Mouse (Mus musculus) embryonic facial prominence, embryonic 10.5 days (tissue): ENCODE measurements around the gene Hcn3. TPM values are rescaled to one million over a fixed set of nuclear protein-coding genes. Genes with fewer than 3 reads are reported as not detected.
A peak's percentile ranks its signal among the peaks of the same experiment; 100 is the strongest.

Experiments used
- DNase-seq: peaks from one replicate; pipeline ENCODE4 v3.0.0-alpha.2; 2017; ENCODE audit warnings: low spot score
- H3K27ac ChIP-seq: fragments of 300-500 bp; sonication (generic); replicated peaks from 2 replicates; pipeline ENCODE4 v1.5.1; 2016; ENCODE audit warnings: mild to moderate bottlenecking
- H3K27me3 ChIP-seq: fragments of 300-500 bp; sonication (generic); replicated peaks from 2 replicates; pipeline ENCODE4 v1.6.1; 2016; ENCODE audit warnings: low read depth, mild to moderate bottlenecking; ENCODE audit not compliant: poor library complexity, severe bottlenecking
- H3K36me3 ChIP-seq: fragments of 300-500 bp; sonication (generic); replicated peaks from 2 replicates; pipeline ENCODE4 v1.6.1; 2016; ENCODE audit warnings: mild to moderate bottlenecking, moderate library complexity
- H3K4me1 ChIP-seq: fragments of 300-500 bp; sonication (generic); 2 replicates; pipeline ENCODE4 v1.6.1; 2016
- H3K4me3 ChIP-seq: fragments of 300-500 bp; sonication (generic); 2 replicates; pipeline ENCODE4 v1.5.1; 2016; ENCODE audit warnings: mild to moderate bottlenecking, moderate library complexity
- H3K9me3 ChIP-seq: fragments of 300-500 bp; sonication (generic); 2 replicates; pipeline ENCODE4 v1.6.1; 2016; ENCODE audit warnings: mild to moderate bottlenecking
- WGBS: fragments of 180-500 bp; shearing (Covaris S2); methylation state at CpG from one replicate; pipeline ENCODE4 v1.1.7; 2016; 5-methylcytosine and 5-hydroxymethylcytosine counted together
- polyA plus RNA-seq: library from polyadenylated mRNA; unstranded; fragments of >200 nt; fragmentation: Nextera tagmentation; extraction: Ambion mirVana; gene quantifications from 2 replicates; pipeline ENCODE4 v1.2.1, GENCODE M21; 2016

The Hcn3 gene
- polyA plus RNA-seq, 1 experiment from 2014 or later = 3.6 TPM

DNA sequence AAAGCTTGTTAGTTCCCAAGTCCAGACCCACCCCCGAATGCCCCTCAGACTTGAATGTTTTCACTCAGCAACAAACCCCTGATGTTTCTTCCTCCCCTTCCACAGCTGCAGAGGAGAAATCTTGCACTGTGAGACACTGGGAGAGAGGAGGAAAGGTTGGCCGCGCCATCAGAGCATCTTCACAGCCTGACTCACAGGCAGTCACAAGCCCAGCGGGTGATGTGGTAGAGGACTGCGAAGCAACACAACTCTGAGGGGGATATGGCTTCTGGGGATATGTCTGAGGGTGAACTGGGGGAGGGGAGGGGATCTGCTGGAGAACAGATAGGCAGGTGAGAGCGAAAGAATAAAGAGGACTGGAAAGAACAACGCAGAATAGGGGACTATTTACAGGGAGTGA, 1.3 kb downstream of the Hcn3 start:
- peak overlapping the region; percentile 74 for H3K4me3 ChIP-seq
- WGBS = 16% methylated on average over 7 of the region's 7 CpGs
- DNase-seq = no peak

DNA sequence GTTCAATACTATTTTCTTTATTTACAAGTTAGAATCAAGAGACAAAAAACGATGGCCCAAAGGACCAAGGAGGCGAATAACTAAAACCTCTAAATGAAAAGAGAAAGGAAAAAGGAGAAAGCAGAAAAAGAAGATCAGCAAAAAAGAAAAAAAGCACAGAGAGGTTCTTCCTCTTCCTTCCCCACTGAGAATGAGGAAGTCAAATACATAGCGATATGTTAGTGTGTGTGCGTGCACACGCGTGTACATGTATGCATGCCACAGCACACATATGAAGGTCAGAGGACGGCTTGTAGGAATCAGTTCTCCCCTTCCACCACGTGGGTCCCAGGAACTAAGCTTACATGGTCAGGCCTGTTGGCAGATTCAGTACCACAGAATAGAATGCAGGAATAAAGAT, 3.0 kb downstream of the Hcn3 start:
- Histone ChIP-seq H3K9me3 (no peaks in the 10 kb centered on the region), H3K36me3 (no peaks in the 10 kb centered on the region), H3K27me3 (peaks cover 33% of the 10 kb centered on the region), H3K27ac (no peak overlapping the region), H3K4me3 (no peak overlapping the region), H3K4me1 (peaks cover 24% of the 10 kb centered on the region)
- no peak for DNase-seq
- WGBS = 89% methylated on average over 8 of the region's 8 CpGs

More for the DNA sequence above, 1.3 kb downstream of the Hcn3 start:
- Histone ChIP-seq H3K27ac (no peak overlapping the region), H3K36me3 (no peaks in the 10 kb centered on the region), H3K27me3 (peaks cover 25% of the 10 kb centered on the region), H3K4me1 (peaks cover 24% of the 10 kb centered on the region), H3K9me3 (no peaks in the 10 kb centered on the region)

DNA sequence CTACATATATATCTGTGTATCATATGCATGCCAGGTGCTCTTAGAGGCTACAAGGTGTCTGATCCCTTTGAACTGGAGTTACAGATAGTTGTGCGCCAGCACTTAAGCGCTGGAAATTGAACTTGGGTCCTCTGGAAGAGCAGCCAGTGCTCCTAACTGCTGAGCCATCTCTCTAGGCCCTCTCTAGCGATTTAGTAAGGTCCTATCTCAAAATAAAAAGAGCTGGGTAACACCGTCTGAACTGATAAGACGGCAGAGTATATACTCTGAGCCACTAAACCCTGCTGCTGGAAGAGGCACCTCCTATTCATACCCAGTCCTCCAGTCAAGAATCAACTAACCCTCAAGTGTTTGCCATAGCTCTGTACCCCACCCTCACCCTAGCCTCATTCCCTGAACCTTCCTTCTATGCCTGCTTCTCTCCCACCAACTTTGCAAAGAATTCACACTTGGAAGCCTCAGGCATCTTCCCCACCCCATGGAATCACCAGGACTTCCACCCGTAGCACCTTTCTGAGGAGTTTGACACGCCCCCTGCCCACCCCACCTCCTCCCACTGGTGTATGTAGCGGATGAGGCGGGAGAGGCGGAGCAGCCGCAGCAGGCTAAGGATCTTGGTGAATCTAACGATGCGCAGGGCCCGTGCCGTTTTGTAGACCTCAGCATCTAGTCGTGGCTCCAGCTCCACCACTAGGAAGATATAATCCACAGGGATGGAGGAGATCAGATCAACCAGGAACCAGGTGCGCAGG, 7.7 kb downstream of the Hcn3 start:
- no peak for DNase-seq
- Histone ChIP-seq H3K4me1 (peaks cover 15% of the 10 kb centered on the region), H3K36me3 (no peaks in the 10 kb centered on the region), H3K9me3 (no peaks in the 10 kb centered on the region), H3K27me3 (peaks cover 49% of the 10 kb centered on the region), H3K27ac (no peak overlapping the region), H3K4me3 (no peak overlapping the region)
- 63% methylated on average over 17 of the region's 17 CpGs for WGBS

DNA sequence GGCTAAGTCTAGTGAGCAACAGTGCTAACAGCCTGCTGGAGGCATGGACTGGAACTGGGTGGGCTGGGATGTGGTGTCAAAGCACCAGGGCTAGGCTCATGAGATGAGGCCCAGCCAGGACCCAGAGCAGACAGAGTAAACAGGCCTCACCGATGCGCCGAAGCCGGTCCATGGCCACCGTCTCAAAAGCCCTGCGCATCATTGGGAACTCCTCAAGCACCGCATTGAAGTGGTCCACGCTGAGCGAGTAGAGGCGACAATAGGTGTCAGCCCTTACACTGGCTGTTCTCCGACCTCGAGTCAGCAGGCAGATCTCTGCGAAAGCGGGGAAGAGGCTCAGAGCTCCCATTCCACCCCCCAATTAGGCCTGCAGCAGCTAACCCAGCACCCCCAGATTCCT, 11.4 kb downstream of the Hcn3 start:
- peaks cover 34% of the 10 kb centered on the region for H3K4me1 ChIP-seq
- 68% methylated on average over 14 of the region's 14 CpGs for WGBS
- peaks cover 78% of the 10 kb centered on the region for H3K27me3 ChIP-seq

DNA sequence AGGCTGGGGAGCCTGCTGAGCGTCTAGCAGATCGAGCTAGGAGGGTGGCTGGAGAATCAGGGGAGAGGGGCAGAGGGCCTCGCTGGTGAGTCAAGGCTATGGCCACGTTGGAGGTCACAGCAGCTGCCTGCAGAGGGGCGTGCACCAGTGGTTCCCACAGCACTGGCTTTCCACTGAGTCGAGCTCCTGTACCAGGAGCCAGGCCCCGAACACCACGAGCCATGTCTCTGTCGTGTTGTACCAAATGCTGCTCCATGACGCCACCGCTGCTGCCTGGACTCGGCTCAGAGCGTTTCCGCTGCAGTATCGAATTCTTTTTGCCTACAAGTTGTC, 12.1 kb downstream of the Hcn3 start:
- Histone ChIP-seq H3K27me3 (peaks cover 78% of the 10 kb centered on the region), H3K27ac (0 out of 2 replicates have a peak overlapping the region, but pooled peaks have one; percentile 2), H3K4me3 (peak overlapping the region; percentile 50), H3K36me3 (no peaks in the 10 kb centered on the region), H3K4me1 (peaks cover 34% of the 10 kb centered on the region), H3K9me3 (no peaks in the 10 kb centered on the region)
- 7% methylated on average over 15 of the region's 15 CpGs for WGBS
- DNase-seq = no peak

More for the DNA sequence above, 11.4 kb downstream of the Hcn3 start:
- no peak for DNase-seq
- H3K4me3 ChIP-seq = peak overlapping the region; percentile 50
- H3K36me3 ChIP-seq = no peaks in the 10 kb centered on the region
- H3K27ac ChIP-seq = no peak overlapping the region
- H3K9me3 ChIP-seq = no peaks in the 10 kb centered on the region

DNA sequence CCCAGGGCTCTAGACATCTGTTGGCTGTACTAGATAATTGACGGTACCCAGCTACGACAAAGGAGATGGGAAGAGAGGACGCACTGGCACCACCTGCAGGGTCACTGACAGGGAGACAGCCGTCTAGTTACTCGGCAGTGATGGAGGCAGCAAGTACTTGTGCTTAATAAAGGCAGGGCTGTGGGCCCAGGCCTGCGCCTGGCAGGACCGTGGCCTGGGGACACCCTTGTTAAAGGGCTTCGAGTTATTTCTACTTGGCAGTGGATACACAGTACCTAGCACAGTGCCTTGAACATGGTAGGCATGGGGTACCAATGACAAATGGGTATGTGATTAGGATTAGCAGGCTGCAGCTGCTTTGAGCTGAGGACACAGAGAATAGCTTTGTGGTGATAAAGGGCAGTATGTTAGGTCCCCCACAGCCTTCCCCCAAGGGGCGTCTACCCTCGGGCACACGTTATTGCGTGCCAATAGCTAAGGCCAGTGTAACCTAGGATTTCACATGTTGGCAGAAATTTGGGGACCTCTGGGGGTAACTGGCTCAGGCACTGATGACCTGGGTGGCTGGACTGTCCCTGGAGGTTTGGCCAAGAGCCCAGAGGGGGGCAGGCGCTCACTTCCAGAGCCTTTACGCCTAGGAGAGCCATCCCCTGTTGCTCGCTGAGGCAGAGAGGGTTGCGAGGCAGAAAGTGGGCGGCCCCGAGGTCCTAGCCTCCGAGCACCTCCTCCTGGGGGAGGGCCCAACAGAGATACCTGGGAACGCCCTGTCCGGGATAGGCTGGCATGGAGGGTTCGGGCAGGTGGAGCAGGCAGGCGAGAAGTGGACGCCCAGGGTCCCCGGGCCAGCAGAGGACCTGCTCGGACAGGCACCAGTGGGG, 12.7 kb downstream of the Hcn3 start:
- Histone ChIP-seq H3K36me3 (no peaks in the 10 kb centered on the region), H3K27ac (0 out of 2 replicates have a peak overlapping the region, but pooled peaks have one; percentile 2), H3K4me1 (peaks cover 34% of the 10 kb centered on the region), H3K27me3 (peaks cover 73% of the 10 kb centered on the region), H3K4me3 (peak overlapping the region; percentile 50), H3K9me3 (no peaks in the 10 kb centered on the region)
- peak; percentile 29 for DNase-seq
- 20% methylated on average over 26 of the region's 26 CpGs for WGBS

DNA sequence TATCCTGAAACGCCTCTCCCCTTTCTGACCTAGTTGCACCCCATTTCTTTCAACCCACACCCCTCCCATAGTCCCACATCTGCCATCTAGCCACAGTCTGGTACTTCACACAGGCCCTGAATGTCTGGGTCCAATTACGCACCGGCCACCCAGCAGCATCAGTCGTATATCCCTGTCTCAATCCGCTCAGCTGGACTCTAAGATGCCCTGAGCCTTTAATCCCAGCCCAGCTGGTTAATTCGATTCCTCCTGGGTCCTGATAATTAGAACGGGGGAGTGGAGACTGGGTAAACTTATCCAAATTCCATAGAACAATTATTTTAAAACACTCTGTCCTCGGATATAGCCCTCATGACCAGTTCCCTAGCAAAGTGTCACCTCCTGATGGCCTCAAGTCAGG, 14.4 kb downstream of the Hcn3 start:
- Histone ChIP-seq H3K9me3 (no peaks in the 10 kb centered on the region), H3K27ac (no peak overlapping the region), H3K27me3 (peaks cover 66% of the 10 kb centered on the region), H3K36me3 (no peaks in the 10 kb centered on the region), H3K4me3 (no peak overlapping the region), H3K4me1 (peaks cover 34% of the 10 kb centered on the region)
- peak; percentile 46 for DNase-seq
- 39% methylated on average over 8 of the region's 8 CpGs for WGBS

DNA sequence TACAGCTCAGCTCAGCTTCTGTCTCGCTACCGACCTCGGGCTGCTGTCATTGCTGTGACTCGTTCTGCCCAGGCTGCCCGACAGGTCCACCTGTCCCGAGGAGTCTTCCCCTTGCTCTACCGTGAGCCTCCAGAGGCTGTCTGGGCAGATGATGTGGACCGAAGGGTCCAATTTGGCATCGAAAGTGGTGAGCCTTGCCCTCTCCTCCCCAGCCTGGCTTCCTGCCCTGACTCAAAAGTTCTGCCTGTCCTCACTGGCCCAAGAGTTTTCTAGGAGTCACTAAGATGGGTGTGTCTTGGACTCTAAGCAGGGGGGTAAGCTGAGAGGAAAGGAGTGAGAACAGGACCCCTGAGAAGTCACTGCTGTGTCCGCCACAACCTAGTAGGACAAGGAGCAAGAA, 15.2 kb downstream of the Hcn3 start:
- H3K27ac ChIP-seq = no peak overlapping the region
- no peak overlapping the region for H3K4me3 ChIP-seq
- no peaks in the 10 kb centered on the region for H3K36me3 ChIP-seq
- H3K9me3 ChIP-seq = no peaks in the 10 kb centered on the region
- WGBS = 80% methylated on average over 10 of the region's 10 CpGs
- H3K27me3 ChIP-seq = peaks cover 59% of the 10 kb centered on the region
- DNase-seq = no peak
- peaks cover 34% of the 10 kb centered on the region for H3K4me1 ChIP-seq

DNA sequence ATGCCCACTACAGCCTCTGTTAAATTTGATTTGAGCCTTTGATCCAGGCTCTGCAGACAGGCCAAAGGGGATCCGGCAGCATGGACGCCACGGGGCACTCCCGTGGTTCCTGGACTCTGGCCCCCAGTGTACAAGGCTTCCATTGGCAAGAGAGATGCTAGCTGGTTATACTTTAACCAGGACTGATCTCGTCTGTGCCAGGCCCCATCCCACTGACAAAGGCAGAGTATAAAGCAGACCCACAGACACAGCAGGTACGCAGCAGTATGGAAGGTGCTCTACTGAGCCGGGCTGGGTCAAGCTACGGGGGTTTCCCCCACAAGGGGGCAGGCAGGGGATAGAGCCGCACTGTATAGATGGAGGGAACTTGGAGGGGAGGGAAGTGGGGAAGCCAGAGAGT, 23.6 kb downstream of the Hcn3 start:
- peak overlapping the region; percentile 45; the same call in 1 of the 2 replicates for H3K27ac ChIP-seq
- 41% methylated on average over 9 of the region's 9 CpGs for WGBS

DNA sequence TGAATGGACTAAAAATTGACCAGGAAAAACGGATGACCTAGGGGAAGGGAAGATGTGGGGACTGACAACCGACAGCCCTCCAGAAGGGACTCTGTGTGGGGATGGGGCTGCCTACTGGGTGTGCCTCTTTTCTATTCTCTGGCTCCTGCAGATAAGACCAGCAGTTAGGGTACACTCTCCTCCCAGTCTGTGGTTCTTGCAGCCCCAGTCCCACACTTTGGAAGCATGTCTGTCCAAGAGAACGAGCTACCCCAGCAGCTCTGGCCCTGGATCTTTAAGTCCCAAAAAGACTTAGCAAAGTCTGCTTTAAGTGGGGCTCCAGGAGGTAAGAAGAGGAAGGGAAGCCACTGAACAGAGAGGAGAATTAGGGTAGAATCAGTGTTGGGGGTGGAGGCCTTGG, 24.0 kb downstream of the Hcn3 start, which contains the start of gene Pklr:
Gene Pklr (plus strand): TSS at position 185 of the 400 bp plus-strand sequence.
- peak within 1 kb of the TSS; percentile 34 for H3K4me3 ChIP-seq
- H3K27me3 ChIP-seq = peaks cover 45% of the 10 kb centered on the region
- WGBS = 59% methylated on average over 3 of the region's 3 CpGs

More for the DNA sequence above, 23.6 kb downstream of the Hcn3 start:
- Histone ChIP-seq H3K27me3 (peaks cover 47% of the 10 kb centered on the region), H3K9me3 (no peaks in the 10 kb centered on the region), H3K4me3 (peak overlapping the region; percentile 34), H3K4me1 (peaks cover 10% of the 10 kb centered on the region), H3K36me3 (no peaks in the 10 kb centered on the region)
- DNase-seq = peak; percentile 51

DNA sequence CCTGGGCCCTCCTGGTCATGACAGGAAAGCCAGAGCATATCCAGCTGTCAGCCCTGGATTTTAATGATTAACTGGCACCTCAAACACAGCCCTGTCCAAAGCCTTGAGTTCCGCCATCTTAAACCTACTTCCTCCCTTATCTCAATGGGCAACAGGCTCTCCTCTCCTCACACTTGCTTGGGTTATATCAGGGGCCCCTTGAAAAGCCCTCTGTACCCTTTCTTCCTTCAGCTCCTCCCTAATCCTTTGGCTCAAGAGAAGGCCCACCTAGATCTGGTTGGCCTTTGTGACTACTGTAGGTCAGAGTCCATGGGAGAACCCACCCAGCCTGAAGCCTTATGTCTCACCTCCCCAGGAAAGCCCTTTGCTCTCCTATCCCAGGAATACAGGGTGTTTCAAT, 26.2 kb downstream of the Hcn3 start:
- H3K36me3 ChIP-seq = no peaks in the 10 kb centered on the region
- H3K4me3 ChIP-seq = no peak overlapping the region
- no peak for DNase-seq
- peaks cover 45% of the 10 kb centered on the region for H3K27me3 ChIP-seq
- peaks cover 15% of the 10 kb centered on the region for H3K4me1 ChIP-seq
- H3K9me3 ChIP-seq = no peaks in the 10 kb centered on the region
- H3K27ac ChIP-seq = no peak overlapping the region
- 97% methylated on average over 1 of the region's 1 CpGs for WGBS

More for the DNA sequence above, 24.0 kb downstream of the Hcn3 start, which contains the start of gene Pklr:
- peak within 1 kb of the TSS; percentile 45; the same call in 1 of the 2 replicates for H3K27ac ChIP-seq
- DNase-seq = no peak
- no peaks in the 10 kb centered on the region for H3K9me3 ChIP-seq
- H3K36me3 ChIP-seq = no peaks in the 10 kb centered on the region
- peaks cover 10% of the 10 kb centered on the region for H3K4me1 ChIP-seq

DNA sequence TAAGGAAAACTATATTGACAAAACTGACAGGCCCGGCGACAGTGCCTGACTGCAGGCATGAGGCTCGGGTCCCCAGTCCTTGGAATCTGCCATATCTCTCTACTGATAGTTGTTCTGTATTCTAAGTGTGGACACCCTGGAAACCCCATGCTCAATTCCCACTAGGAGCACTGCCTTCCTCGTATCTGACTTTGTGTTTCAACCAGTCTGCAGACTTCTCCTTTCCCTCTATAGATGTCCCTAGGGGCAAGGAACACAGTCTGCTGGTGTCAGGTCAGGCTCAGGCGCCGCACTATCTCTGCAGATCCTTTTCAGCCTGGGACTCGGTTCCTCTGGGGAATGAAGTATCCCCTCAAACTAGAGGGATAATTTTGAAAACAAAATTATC, 26.9 kb downstream of the Hcn3 start:
- DNase-seq = no peak
- Histone ChIP-seq H3K4me3 (no peak overlapping the region), H3K9me3 (no peaks in the 10 kb centered on the region), H3K27me3 (peaks cover 45% of the 10 kb centered on the region), H3K36me3 (no peaks in the 10 kb centered on the region), H3K27ac (no peak overlapping the region), H3K4me1 (peaks cover 17% of the 10 kb centered on the region)
- 80% methylated on average over 7 of the region's 7 CpGs for WGBS
